Mouse (Mus musculus) naive thymus-derived CD4-positive, alpha-beta T cell, adult 2 months (primary cell): ENCODE data around the gene Rbmxl2.

Experiments
- DNase-seq: peaks from one replicate; pipeline ENCODE4 v3.0.0-alpha.2; 2011; ENCODE audit warnings: low read depth

Gene Rbmxl2

GRCm38 (mm10) chr7:107209204-107209860 lies at the start of gene Rbmxl2:
Rbmxl2 (plus strand) TSS chr7:107209445.
- DNase-seq: no peak

- DNase-seq: no peak
Observed at GRCm38 (mm10) chr7:107166690-107167089, 42.6 kb upstream of the Rbmxl2 start, which contains the start of gene Nlrp14. Nlrp14 (plus strand) TSS chr7:107166990.

GRCm38 (mm10) chr7:107180406-107180805 lies 28.8 kb upstream of the Rbmxl2 start:
- no peak for DNase-seq

GRCm38 (mm10) chr7:107201817-107202216 lies 7.4 kb upstream of the Rbmxl2 start:
- no peak for DNase-seq

GRCm38 (mm10) chr7:107207843-107208242 lies 1.4 kb upstream of the Rbmxl2 start:
- no peak for DNase-seq

- no peak for DNase-seq
Observed at GRCm38 (mm10) chr7:107210126-107210576, 906 bp downstream of the Rbmxl2 start.

DNA sequence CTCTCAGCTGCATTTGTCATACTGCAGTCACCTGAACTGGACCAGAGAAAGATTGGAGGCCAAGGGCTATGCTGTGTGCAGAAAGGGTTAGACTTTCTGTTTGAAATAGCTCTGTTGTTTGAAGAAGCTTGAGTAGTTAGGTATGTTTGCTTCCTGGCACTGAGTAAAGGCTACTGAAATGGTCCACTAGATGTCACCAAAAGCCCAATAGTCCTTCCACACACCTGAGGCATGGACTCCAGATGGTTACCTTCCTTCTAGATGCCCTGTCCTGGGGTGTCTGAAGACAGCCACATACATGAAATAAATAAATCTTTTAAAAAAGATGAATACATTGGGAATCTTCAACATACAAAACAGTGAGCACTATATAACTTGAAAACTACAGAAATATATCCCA lies 6.5 kb downstream of the Rbmxl2 start:
- DNase-seq: no peak

DNA sequence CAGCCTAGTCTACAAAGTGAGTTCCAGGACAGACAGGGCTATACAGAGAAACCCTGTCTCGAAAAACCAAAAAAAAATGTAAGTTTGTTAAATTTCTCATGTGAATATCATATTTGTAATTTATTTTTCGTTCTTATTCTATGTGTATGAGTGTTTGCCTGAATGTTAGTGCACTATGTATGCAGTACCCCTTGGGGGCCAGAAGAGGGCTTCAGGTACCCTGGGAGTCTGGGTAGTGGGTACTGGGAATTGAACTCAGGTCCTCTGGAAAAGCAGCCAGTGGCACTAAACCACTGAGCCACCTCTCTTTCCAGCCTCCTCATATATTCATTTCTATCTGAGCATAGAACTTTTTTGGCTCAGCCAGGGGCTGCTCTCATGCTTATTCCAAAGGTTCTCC lies 7.6 kb downstream of the Rbmxl2 start:
- no peak for DNase-seq

DNA sequence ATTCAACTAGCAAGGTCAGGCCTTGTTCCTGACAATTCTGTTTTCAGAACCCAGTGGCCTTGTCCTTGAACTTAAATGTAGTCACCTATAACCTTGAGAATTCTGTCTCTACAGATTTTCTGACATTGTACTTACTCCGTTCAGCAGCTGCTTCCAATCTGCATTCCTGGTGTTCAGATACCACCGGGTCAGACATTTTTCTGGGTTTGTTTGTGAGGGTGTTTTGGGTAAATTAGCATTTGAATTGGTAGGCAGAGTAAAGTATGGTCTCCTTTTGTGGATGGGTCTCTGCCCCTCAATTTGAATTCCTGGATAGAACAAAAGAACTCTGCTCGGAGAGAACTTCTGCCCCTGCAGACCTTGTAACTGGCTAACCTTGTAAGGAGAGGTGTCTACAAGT lies 27.6 kb downstream of the Rbmxl2 start:
- no peak for DNase-seq

GRCm38 (mm10) chr7:107237498-107237897 lies 28.3 kb downstream of the Rbmxl2 start:
- DNase-seq: no peak

DNA sequence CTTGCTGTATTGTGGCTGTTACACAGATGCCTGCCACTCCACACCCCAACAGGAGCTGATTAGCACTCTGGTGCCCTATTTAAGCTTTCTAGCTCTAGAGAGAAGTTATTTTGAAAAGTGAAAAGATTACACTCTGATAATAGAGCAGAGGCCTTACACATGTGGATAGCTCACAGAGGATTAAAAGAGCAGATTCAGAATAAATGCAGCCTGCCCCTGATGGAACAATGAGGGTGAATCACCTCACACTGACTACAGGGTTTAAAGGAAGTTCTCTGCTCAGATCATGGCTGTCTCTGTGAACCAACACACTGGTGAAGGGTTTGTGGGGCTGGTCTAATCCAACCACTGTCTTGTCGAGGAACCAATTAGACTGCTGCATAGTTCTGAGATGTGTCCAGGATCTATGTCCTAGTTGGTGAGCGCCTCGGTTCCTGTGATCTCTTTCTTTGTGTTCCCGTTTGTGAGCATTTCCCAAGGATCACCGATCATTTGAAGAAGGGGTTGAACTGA lies 32.2 kb downstream of the Rbmxl2 start:
- no peak for DNase-seq

- DNase-seq: no peak
Observed at GRCm38 (mm10) chr7:107250211-107250985, 41.2 kb downstream of the Rbmxl2 start.

DNA sequence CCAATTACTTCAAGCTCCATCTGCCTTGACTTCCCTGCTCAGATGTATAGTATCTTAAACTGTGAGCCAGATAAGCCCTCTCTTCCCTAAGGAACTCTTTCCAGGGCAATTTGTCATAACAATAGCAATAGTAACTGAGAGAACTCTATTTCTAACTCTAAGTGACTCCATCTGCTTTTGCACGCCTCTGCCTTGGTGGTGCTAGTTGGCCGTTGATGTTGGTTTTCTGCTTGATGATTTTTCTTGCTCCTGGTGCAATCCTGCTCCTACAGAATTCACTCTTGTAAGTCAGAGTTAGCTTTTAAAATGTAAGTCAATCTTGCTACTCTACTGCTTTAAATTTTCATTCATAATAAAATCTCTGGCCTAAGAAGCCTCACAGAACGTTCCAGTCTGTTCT lies 44.1 kb downstream of the Rbmxl2 start:
- DNase-seq: no peak

DNA sequence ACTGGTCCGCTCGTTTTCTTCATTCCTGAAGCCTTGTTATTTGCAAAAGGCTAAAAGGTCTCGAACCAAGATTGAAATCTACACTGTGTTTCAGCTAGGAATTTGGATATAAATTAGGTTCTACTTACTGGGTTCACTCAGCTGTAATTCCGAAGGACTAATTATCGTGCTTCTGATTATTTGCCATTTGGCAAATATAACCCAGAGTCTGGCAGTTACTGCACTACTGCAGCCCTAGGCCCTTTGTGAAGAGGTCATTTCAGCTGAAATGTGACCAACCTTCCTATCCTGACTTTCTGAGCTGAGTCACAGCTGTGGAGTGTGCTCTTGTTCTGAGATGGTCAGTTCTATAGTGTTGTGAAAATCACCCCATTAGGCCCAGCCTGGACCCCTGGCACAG lies 50.7 kb downstream of the Rbmxl2 start:
- DNase-seq: no peak
